Mouse (Mus musculus) heart, adult 18-20 months (tissue): ENCODE results near the gene Slc15a3. TPM values are rescaled to one million over a fixed set of nuclear protein-coding genes. Genes with fewer than 3 reads are reported as not detected.

Experiments used
- total RNA-seq, 2 experiments: library from RNA; stranded (reverse); gene quantifications; 2 replicates each; pipeline ENCODE4 v1.2.3; 2021

Gene Slc15a3
- total RNA-seq, 2 experiments from 2014 or later = 2.1 TPM

Other genes starting within 250 kb of the Slc15a3 start
- gene Ddb1, start 234.4 kb upstream of the Slc15a3 start, total RNA-seq = 100 to 1,000 TPM; 135 to 160 TPM
- gene Tkfc, start 234.1 kb upstream of the Slc15a3 start, total RNA-seq = 1 to 10 TPM; 9.6 to 9.7 TPM
- under 1 TPM in 1 of 2 experiments, not detected in 1; 0.31 TPM for gene Vwce, start 205.5 kb upstream of the Slc15a3 start, total RNA-seq
- not detected for gene Pga5, start 161.7 kb upstream of the Slc15a3 start, total RNA-seq
- 10 to 100 TPM; 20.4 to 21.8 TPM for gene Vps37c, start 151.0 kb upstream of the Slc15a3 start, total RNA-seq
- 1 to 10 TPM in 1 of 2 experiments, not detected in 1; 1.1 TPM for gene Cd5, start 100.7 kb upstream of the Slc15a3 start, total RNA-seq
- 1 to 10 TPM in 1 of 2 experiments, under 1 TPM in 1; 0.17 to 1.2 TPM for gene Cd6, start 9.7 kb upstream of the Slc15a3 start, total RNA-seq
- 10 to 100 TPM; 10.1 to 10.3 TPM for gene Tmem132a, start 30.2 kb downstream of the Slc15a3 start, total RNA-seq
- gene Tmem109, start 42.3 kb downstream of the Slc15a3 start, total RNA-seq = 100 to 1,000 TPM; 104 to 113 TPM
- gene Prpf19, start 55.5 kb downstream of the Slc15a3 start, total RNA-seq = 100 to 1,000 TPM; 237 to 251 TPM
- not detected for gene Zp1, start 80.9 kb downstream of the Slc15a3 start, total RNA-seq
- gene Ptgdr2, start 97.4 kb downstream of the Slc15a3 start, total RNA-seq = not detected
- gene Ccdc86, start 109.5 kb downstream of the Slc15a3 start, total RNA-seq = 1 to 10 TPM; 6.5 TPM
- gene Ms4a10, start 134.9 kb downstream of the Slc15a3 start, total RNA-seq = not detected
- gene Ms4a15, start 153.5 kb downstream of the Slc15a3 start, total RNA-seq = not detected
- not detected for gene Ms4a18, start 178.3 kb downstream of the Slc15a3 start, total RNA-seq
- 1 to 10 TPM; 2.0 to 2.1 TPM for gene Ms4a8a, start 241.4 kb downstream of the Slc15a3 start, total RNA-seq